Comparison of ENCODE assay signal across 20 mouse cellular contexts in the genomic region with DNA sequence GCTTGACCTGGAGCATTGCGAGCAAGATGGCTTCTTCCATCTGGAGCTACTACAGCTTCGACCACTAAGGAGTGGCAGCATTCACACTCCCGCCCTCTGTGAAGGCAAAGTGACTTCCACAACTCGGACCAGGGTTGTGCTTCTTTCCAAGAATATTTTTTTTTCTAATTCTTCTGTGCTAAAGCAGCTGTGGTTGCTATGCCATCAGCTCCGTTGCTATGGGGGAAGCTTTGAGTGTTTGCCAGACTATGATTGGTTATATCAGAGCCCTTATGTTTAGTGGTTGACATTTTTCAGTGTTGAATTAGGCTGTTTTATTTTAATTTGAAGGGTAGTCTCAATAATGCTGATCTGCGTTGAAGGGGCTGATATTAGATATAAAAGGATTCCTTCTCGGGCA.
A peak's percentile ranks its signal among the peaks of the same experiment; 100 is the strongest.
DNase-seq lines count a peak whose midpoint lies in the region; ATAC-seq lines count a peak whose summit lies in the region.
"Had no signal": no experiment of that assay in that cellular context is flagged by ENCODE, and none has a peak within 500 bp of the region (broad histone marks: within the 10 kb centered on the region; RNA-seq: fewer than 3 reads in every experiment).

No protein-coding gene starts in this region.

- no peaks in the 10 kb centered on the region for H3K9me3 ChIP-seq in hindbrain, embryonic 15.5 days
- H3K9me3 ChIP-seq in hindbrain, embryonic 13.5 days: no peaks in the 10 kb centered on the region
- H3K9me3 ChIP-seq in kidney, embryonic 16.5 days (ENCODE audit: low read length): no peaks in the 10 kb centered on the region
- H3K9me3 ChIP-seq: heart, embryonic 10.5 days; liver, embryonic 15.5 days; neural tube, embryonic 12.5 days had no signal

- no peaks in the 10 kb centered on the region for H3K27me3 ChIP-seq in hindbrain, embryonic 15.5 days
- no peaks in the 10 kb centered on the region for H3K27me3 ChIP-seq in hindbrain, embryonic 13.5 days
- no peaks in the 10 kb centered on the region for H3K27me3 ChIP-seq in kidney, embryonic 16.5 days (ENCODE audit: insufficient read depth, low read length)
- H3K27me3 ChIP-seq: liver, embryonic 15.5 days; neural tube, embryonic 12.5 days had no signal

- peak; percentile 32 to 75 for DNase-seq in right cerebral cortex, postnatal 10 days (ENCODE audit: low spot score in 2 of 2)
- no peak for DNase-seq in right cerebral cortex, postnatal 14 days
- peak; percentile 55 for DNase-seq in layer of hippocampus, adult 9-10 months (ENCODE audit: low spot score)
- DNase-seq: cerebellum, postnatal 36 days; gastrocnemius, postnatal 36 days; heart, postnatal 10 days; kidney, adult 11 months; kidney, postnatal 25 days; lung, postnatal 10 days; thymus, adult 18-20 months had no signal

- H3K9ac ChIP-seq in hindbrain, embryonic 15.5 days: no peak overlapping the region
- H3K9ac ChIP-seq in hindbrain, embryonic 13.5 days: no peak overlapping the region
- H3K9ac ChIP-seq in kidney, embryonic 16.5 days (replicated peaks; ENCODE audit: low read length): no peak overlapping the region
- H3K9ac ChIP-seq: liver, embryonic 15.5 days; neural tube, embryonic 12.5 days had no signal

- H3K4me2 ChIP-seq in hindbrain, embryonic 15.5 days: no peak overlapping the region
- H3K4me2 ChIP-seq in hindbrain, embryonic 13.5 days: no peak overlapping the region
- no peak overlapping the region for H3K4me2 ChIP-seq in kidney, embryonic 16.5 days (replicated peaks; ENCODE audit: low read depth, low read length)
- H3K4me2 ChIP-seq: liver, embryonic 15.5 days; neural tube, embryonic 12.5 days had no signal

- 0 out of 2 replicates have a peak overlapping the region, but pooled peaks have one; percentile 5 for H3K27ac ChIP-seq in hindbrain, embryonic 15.5 days (replicated peaks)
- no peak overlapping the region for H3K27ac ChIP-seq in hindbrain, embryonic 13.5 days
- H3K27ac ChIP-seq in kidney, embryonic 16.5 days (ENCODE audit: low read length): no peak overlapping the region
- H3K27ac ChIP-seq: heart, embryonic 10.5 days; liver, embryonic 15.5 days; neural tube, embryonic 12.5 days had no signal

- H3K36me3 ChIP-seq in hindbrain, embryonic 15.5 days: no peaks in the 10 kb centered on the region
- H3K36me3 ChIP-seq in hindbrain, embryonic 13.5 days: no peaks in the 10 kb centered on the region
- H3K36me3 ChIP-seq in kidney, embryonic 16.5 days (ENCODE audit: insufficient read depth, low read length): no peaks in the 10 kb centered on the region
- H3K36me3 ChIP-seq: heart, embryonic 10.5 days; liver, embryonic 15.5 days; neural tube, embryonic 12.5 days had no signal

- WGBS in hindbrain, embryonic 15.5 days: 75% methylated on average over 7 of the region's 7 CpGs
- 88% methylated on average over 7 of the region's 7 CpGs for WGBS in hindbrain, embryonic 13.5 days
- 84% methylated on average over 7 of the region's 7 CpGs for WGBS in kidney, embryonic 16.5 days

- H3K4me1 ChIP-seq in hindbrain, embryonic 15.5 days (replicated peaks): 0 out of 2 replicates have a peak, but pooled peaks cover 7% of the 10 kb centered on the region
- H3K4me1 ChIP-seq in hindbrain, embryonic 13.5 days (replicated peaks): no peaks in the 10 kb centered on the region
- no peaks in the 10 kb centered on the region for H3K4me1 ChIP-seq in kidney, embryonic 16.5 days (ENCODE audit: insufficient read depth, low read length)
- H3K4me1 ChIP-seq: heart, embryonic 10.5 days; liver, embryonic 15.5 days; neural tube, embryonic 12.5 days had no signal

- no peak overlapping the region for H3K4me3 ChIP-seq in hindbrain, embryonic 15.5 days
- no peak overlapping the region for H3K4me3 ChIP-seq in hindbrain, embryonic 13.5 days
- no peak overlapping the region for H3K4me3 ChIP-seq in kidney, embryonic 16.5 days (ENCODE audit: low read length)
- H3K4me3 ChIP-seq: heart, embryonic 10.5 days; liver, embryonic 15.5 days; neural tube, embryonic 12.5 days had no signal

- ATAC-seq in hindbrain, embryonic 15.5 days (ENCODE audit: low FRiP score, low read depth): no peak
- no peak for ATAC-seq in hindbrain, embryonic 13.5 days (ENCODE audit: low FRiP score)
- ATAC-seq in kidney, embryonic 16.5 days (ENCODE audit: low FRiP score, low TSS enrichment): no peak
- no peak for ATAC-seq in erythroblast, adult 5-6 weeks (replicated peaks; ENCODE audit: low FRiP score, poor library complexity, severe bottlenecking)
- ATAC-seq: activated CD4-positive, CD25-positive, alpha-beta regulatory T cell, adult 4 months; hindbrain, embryonic 16.5 days; Patski had no signal
